Mouse (Mus musculus) ES-Bruce4 (cell line): ENCODE measurements around the gene Gpx7. TPM values are rescaled to one million over a fixed set of nuclear protein-coding genes. Genes with fewer than 3 reads are reported as not detected.
A peak's percentile ranks its signal among the peaks of the same experiment; 100 is the strongest.

Experiments
- H3K27ac ChIP-seq: 2 replicates; pipeline ENCODE4 v1.5.1; 2012; ENCODE audit warnings: low read length, inconsistent platforms; ENCODE audit not compliant: insufficient read depth
- H3K27me3 ChIP-seq: 2 replicates; pipeline ENCODE4 v1.6.1; 2012; ENCODE audit warnings: mild to moderate bottlenecking, low read length, inconsistent platforms; ENCODE audit not compliant: control insufficient read depth, poor library complexity, insufficient read depth, severe bottlenecking
- H3K36me3 ChIP-seq: 2 replicates; pipeline ENCODE4 v1.6.1; 2012; ENCODE audit warnings: inconsistent platforms, mild to moderate bottlenecking, low read length, moderate library complexity; ENCODE audit not compliant: control insufficient read depth, poor library complexity, insufficient read depth, severe bottlenecking
- H3K4me1 ChIP-seq: one replicate; pipeline ENCODE4 v1.8.1; 2011; ENCODE audit warnings: low read length; ENCODE audit not compliant: control insufficient read depth, insufficient read depth
- H3K4me3 ChIP-seq: 2 replicates; pipeline ENCODE4 v1.5.1; 2011; ENCODE audit warnings: low read depth, mild to moderate bottlenecking, low read length
- H3K9ac ChIP-seq: 2 replicates; pipeline ENCODE4 v1.6.1; 2012; ENCODE audit warnings: low read depth, mild to moderate bottlenecking, inconsistent platforms; ENCODE audit not compliant: poor library complexity, severe bottlenecking
- H3K9me3 ChIP-seq: replicated peaks from 2 replicates; pipeline ENCODE4 v1.6.1; 2012; ENCODE audit warnings: mild to moderate bottlenecking, low read length, inconsistent platforms; ENCODE audit not compliant: control insufficient read depth, poor library complexity, insufficient read depth, severe bottlenecking
- CTCF ChIP-seq: IDR thresholded peaks from one replicate; pipeline ENCODE4 v1.8.1; 2011; ENCODE audit warnings: low read depth, low read length
- EP300 ChIP-seq: IDR thresholded peaks from 2 replicates; pipeline ENCODE4 v1.6.1; 2011; ENCODE audit warnings: low read depth, low read length; ENCODE audit not compliant: insufficient read depth
- POLR2A ChIP-seq: IDR thresholded peaks from one replicate; pipeline ENCODE4 v1.8.1; 2011; ENCODE audit warnings: low read length; ENCODE audit not compliant: insufficient read depth
- polyA plus RNA-seq: library from polyadenylated mRNA; stranded (reverse); fragments of >200 nt; gene quantifications from 2 replicates; pipeline ENCODE4 v1.2.4, GENCODE M21; 2011; ENCODE audit warnings: low read depth; ENCODE audit not compliant: missing spikeins, insufficient read depth, insufficient read length

The Gpx7 gene
- polyA plus RNA-seq, 1 experiment: 11.5 TPM

GRCm38 (mm10) chr4:108371421-108371820 lies 35.3 kb downstream of the Gpx7 start:
- H3K9me3 ChIP-seq: no peaks in the 10 kb centered on the region
- H3K4me1 ChIP-seq: peaks cover 2% of the 10 kb centered on the region
- H3K27me3 ChIP-seq: no peaks in the 10 kb centered on the region
- TF ChIP-seq CTCF (no peak), POLR2A (no peak), EP300 (no peak)
- no peak overlapping the region for H3K27ac ChIP-seq
- no peak overlapping the region for H3K4me3 ChIP-seq
- H3K9ac ChIP-seq: no peak overlapping the region
- H3K36me3 ChIP-seq: no peaks in the 10 kb centered on the region

- TF ChIP-seq CTCF (no peak), POLR2A (no peak), EP300 (no peak)
- Histone ChIP-seq H3K9me3 (no peaks in the 10 kb centered on the region), H3K27me3 (no peaks in the 10 kb centered on the region), H3K36me3 (no peaks in the 10 kb centered on the region), H3K9ac (no peak overlapping the region), H3K4me3 (no peak overlapping the region), H3K27ac (no peak overlapping the region), H3K4me1 (peaks cover 2% of the 10 kb centered on the region)
Observed at GRCm38 (mm10) chr4:108370409-108370808, 36.4 kb downstream of the Gpx7 start.

- TF ChIP-seq CTCF: no peak
- TF ChIP-seq EP300: no peak
- no peak for TF ChIP-seq POLR2A
- H3K9ac ChIP-seq: no peak overlapping the region
- H3K4me3 ChIP-seq: no peak overlapping the region
- H3K9me3 ChIP-seq: no peaks in the 10 kb centered on the region
- H3K27ac ChIP-seq: no peak overlapping the region
- peaks cover 2% of the 10 kb centered on the region for H3K4me1 ChIP-seq
- H3K27me3 ChIP-seq: no peaks in the 10 kb centered on the region
- no peaks in the 10 kb centered on the region for H3K36me3 ChIP-seq
Observed at GRCm38 (mm10) chr4:108369254-108369653, 37.5 kb downstream of the Gpx7 start.

GRCm38 (mm10) chr4:108364111-108364476 lies 42.7 kb downstream of the Gpx7 start:
- H3K36me3 ChIP-seq: no peaks in the 10 kb centered on the region
- no peaks in the 10 kb centered on the region for H3K9me3 ChIP-seq
- H3K4me1 ChIP-seq: peaks cover 12% of the 10 kb centered on the region
- TF ChIP-seq EP300: no peak
- no peak for TF ChIP-seq POLR2A
- TF ChIP-seq CTCF: no peak
- H3K9ac ChIP-seq: no peak overlapping the region
- H3K4me3 ChIP-seq: no peak overlapping the region
- H3K27me3 ChIP-seq: no peaks in the 10 kb centered on the region
- H3K27ac ChIP-seq: peak overlapping the region; percentile 86

GRCm38 (mm10) chr4:108363355-108364110 lies 43.2 kb downstream of the Gpx7 start:
- TF ChIP-seq POLR2A: no peak
- no peak for TF ChIP-seq CTCF
- no peak for TF ChIP-seq EP300
- Histone ChIP-seq H3K27me3 (no peaks in the 10 kb centered on the region), H3K9me3 (no peaks in the 10 kb centered on the region), H3K27ac (peak overlapping the region; percentile 86), H3K36me3 (no peaks in the 10 kb centered on the region), H3K9ac (peak overlapping the region; percentile 51), H3K4me1 (peaks cover 14% of the 10 kb centered on the region), H3K4me3 (no peak overlapping the region)
